Mouse (Mus musculus) heart, embryonic 15.5 days (tissue): ENCODE measurements around the gene Slc15a2. TPM values are rescaled to one million over a fixed set of nuclear protein-coding genes. Genes with fewer than 3 reads are reported as not detected.

Experiments used
- ATAC-seq: fragments of 200-750 bp; cut with Nextera tagmentation; replicated peaks from 2 replicates; pipeline ENCODE4 v1.8.0; 2017; ENCODE audit warnings: low read depth, moderate TSS enrichment; ENCODE audit not compliant: insufficient number of reproducible peaks, insufficient read depth, low FRiP score
- H3K27ac ChIP-seq: fragments of 300-500 bp; sonication (generic); 2 replicates; pipeline ENCODE4 v1.5.1; 2015; ENCODE audit warnings: mild to moderate bottlenecking, inconsistent platforms
- H3K27me3 ChIP-seq: fragments of 300-500 bp; sonication (generic); 2 replicates; pipeline ENCODE4 v1.6.1; 2015; ENCODE audit warnings: inconsistent platforms
- H3K36me3 ChIP-seq: fragments of 300-500 bp; sonication (generic); 2 replicates; pipeline ENCODE4 v1.6.1; 2015; ENCODE audit warnings: mild to moderate bottlenecking, inconsistent platforms
- H3K4me1 ChIP-seq: fragments of 300-500 bp; sonication (generic); replicated peaks from 2 replicates; pipeline ENCODE4 v1.6.1; 2015; ENCODE audit warnings: inconsistent platforms
- H3K4me2 ChIP-seq: fragments of 300-500 bp; sonication (generic); 2 replicates; pipeline ENCODE4 v1.6.1; 2015; ENCODE audit warnings: inconsistent platforms, mild to moderate bottlenecking, moderate library complexity
- H3K4me3 ChIP-seq: fragments of 300-500 bp; sonication (generic); 2 replicates; pipeline ENCODE4 v1.5.1; 2015; ENCODE audit warnings: mild to moderate bottlenecking, inconsistent platforms
- H3K9ac ChIP-seq: fragments of 300-500 bp; sonication (generic); 2 replicates; pipeline ENCODE4 v1.6.1; 2015; ENCODE audit warnings: mild to moderate bottlenecking, inconsistent platforms
- H3K9me3 ChIP-seq: fragments of 300-500 bp; sonication (generic); replicated peaks from 2 replicates; pipeline ENCODE4 v1.6.1; 2016; ENCODE audit warnings: inconsistent platforms
- WGBS: fragments of 180-500 bp; shearing (Covaris S2); methylation state at CpG from one replicate; pipeline ENCODE4 v1.1.7; 2015; ENCODE audit warnings: mixed read lengths; 5-methylcytosine and 5-hydroxymethylcytosine counted together
- polyA plus RNA-seq: library from polyadenylated mRNA; unstranded; fragments of >200 nt; fragmentation: Nextera tagmentation; extraction: Ambion mirVana; gene quantifications from 2 replicates; pipeline ENCODE4 v1.2.1, GENCODE M21; 2015

Gene Slc15a2
- polyA plus RNA-seq, 1 experiment from 2014 or later = 2.2 TPM

GRCm38 (mm10) chr16:36720194-36721055 is 64.3 kb downstream of the Slc15a2 start:
- H3K4me2 ChIP-seq = no peak overlapping the region
- H3K9me3 ChIP-seq = no peaks in the 10 kb centered on the region
- H3K27me3 ChIP-seq = peaks cover 8% of the 10 kb centered on the region; the same call in 1 of the 2 replicates
- H3K4me3 ChIP-seq = no peak overlapping the region
- H3K4me1 ChIP-seq = no peaks in the 10 kb centered on the region
- H3K36me3 ChIP-seq = no peaks in the 10 kb centered on the region
- no peak for ATAC-seq
- 62% methylated on average over 13 of the region's 13 CpGs for WGBS
- H3K9ac ChIP-seq = no peak overlapping the region
- H3K27ac ChIP-seq = no peak overlapping the region

DNA sequence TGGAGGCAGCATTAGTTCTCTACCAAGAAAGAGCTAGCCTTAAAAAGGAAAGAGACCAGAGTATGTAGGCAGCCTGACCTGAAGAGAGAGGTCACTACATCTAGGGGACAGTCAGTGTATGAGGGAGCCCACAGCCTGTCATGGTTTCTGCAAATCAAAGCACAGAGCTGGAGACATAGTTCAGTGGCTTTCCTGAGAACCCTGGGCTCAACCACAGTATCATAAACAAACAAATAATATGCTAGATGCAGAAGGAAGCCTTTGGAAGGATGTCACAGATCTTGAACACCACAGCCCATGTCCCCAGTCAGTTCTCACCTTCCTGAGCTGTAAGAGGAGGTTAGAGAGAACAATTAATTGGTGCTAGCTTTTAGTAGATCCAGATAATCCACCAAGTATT is 66.1 kb downstream of the Slc15a2 start:
- Histone ChIP-seq H3K9ac (no peak overlapping the region), H3K4me2 (no peak overlapping the region), H3K4me1 (no peaks in the 10 kb centered on the region), H3K27me3 (peaks cover 8% of the 10 kb centered on the region; the same call in 1 of the 2 replicates), H3K27ac (no peak overlapping the region), H3K4me3 (no peak overlapping the region), H3K36me3 (no peaks in the 10 kb centered on the region), H3K9me3 (no peaks in the 10 kb centered on the region)
- no peak for ATAC-seq

DNA sequence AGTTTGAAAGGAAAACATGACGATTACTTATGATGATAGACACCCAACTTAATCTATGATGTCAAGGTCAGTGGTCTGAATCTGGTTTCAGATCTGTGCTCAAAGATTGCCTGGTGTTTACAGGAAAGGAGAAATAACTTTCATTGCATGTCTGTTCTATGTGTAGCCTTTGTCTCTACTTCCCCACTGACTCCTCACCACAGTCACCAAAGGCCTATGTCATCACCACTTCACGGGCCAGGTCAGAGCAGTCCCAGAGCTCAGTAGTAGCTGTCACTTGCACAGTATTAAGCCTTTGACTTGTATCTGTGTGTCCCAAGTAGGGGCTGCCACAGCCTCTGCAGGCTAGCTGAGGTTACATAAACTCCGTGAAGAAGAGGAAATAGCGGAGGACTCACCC is 67.3 kb downstream of the Slc15a2 start:
- Histone ChIP-seq H3K9ac (no peak overlapping the region), H3K27ac (no peak overlapping the region), H3K9me3 (no peaks in the 10 kb centered on the region), H3K4me2 (no peak overlapping the region), H3K4me1 (no peaks in the 10 kb centered on the region), H3K27me3 (peaks cover 8% of the 10 kb centered on the region; the same call in 1 of the 2 replicates), H3K36me3 (no peaks in the 10 kb centered on the region), H3K4me3 (no peak overlapping the region)
- no peak for ATAC-seq
- WGBS = 74% methylated on average over 4 of the region's 4 CpGs

- no peaks in the 10 kb centered on the region for H3K36me3 ChIP-seq
- H3K4me1 ChIP-seq = no peaks in the 10 kb centered on the region
- no peaks in the 10 kb centered on the region for H3K9me3 ChIP-seq
- ATAC-seq = no peak
- H3K4me3 ChIP-seq = no peak overlapping the region
- no peaks in the 10 kb centered on the region for H3K27me3 ChIP-seq
- no peak overlapping the region for H3K4me2 ChIP-seq
- H3K27ac ChIP-seq = no peak overlapping the region
- WGBS = 72% methylated on average over 12 of the region's 12 CpGs
- H3K9ac ChIP-seq = no peak overlapping the region
Measured at GRCm38 (mm10) chr16:36711760-36712159, 73.0 kb downstream of the Slc15a2 start.

- Histone ChIP-seq H3K27me3 (no peaks in the 10 kb centered on the region), H3K4me1 (no peaks in the 10 kb centered on the region), H3K27ac (no peak overlapping the region), H3K36me3 (no peaks in the 10 kb centered on the region), H3K4me3 (no peak overlapping the region), H3K9me3 (no peaks in the 10 kb centered on the region), H3K4me2 (no peak overlapping the region), H3K9ac (no peak overlapping the region)
- WGBS = 86% methylated on average over 2 of the region's 2 CpGs
- no peak for ATAC-seq
Measured at GRCm38 (mm10) chr16:36710794-36711193, 74.0 kb downstream of the Slc15a2 start.

DNA sequence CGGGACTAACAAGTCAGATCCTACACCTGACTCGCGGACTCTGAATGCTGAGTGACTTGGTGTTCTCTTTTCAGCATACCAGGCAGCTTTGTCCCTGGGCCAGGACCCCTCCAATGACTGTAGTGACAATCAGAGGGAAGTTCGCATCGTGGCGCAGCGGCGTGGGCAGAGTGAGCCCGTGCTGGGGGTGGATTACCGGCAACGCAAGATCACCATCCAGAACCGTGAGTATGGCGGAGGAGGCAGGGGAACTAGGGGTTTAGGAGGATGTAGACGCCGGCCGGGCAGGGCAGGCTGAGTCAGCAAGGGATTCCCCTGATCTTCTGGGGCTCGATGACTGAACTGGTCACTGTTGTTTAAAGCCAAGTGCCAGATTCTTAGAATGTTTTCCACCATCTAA is 75.4 kb downstream of the Slc15a2 start:
- 87% methylated on average over 17 of the region's 17 CpGs for WGBS
- Histone ChIP-seq H3K9me3 (no peaks in the 10 kb centered on the region), H3K4me1 (no peaks in the 10 kb centered on the region), H3K4me2 (no peak overlapping the region), H3K4me3 (no peak overlapping the region), H3K36me3 (no peaks in the 10 kb centered on the region), H3K27ac (no peak overlapping the region), H3K27me3 (no peaks in the 10 kb centered on the region), H3K9ac (no peak overlapping the region)
- no peak for ATAC-seq

GRCm38 (mm10) chr16:36708751-36709150 is 76.0 kb downstream of the Slc15a2 start:
- Histone ChIP-seq H3K27ac (no peak overlapping the region), H3K27me3 (no peaks in the 10 kb centered on the region), H3K4me3 (no peak overlapping the region), H3K36me3 (no peaks in the 10 kb centered on the region), H3K4me1 (no peaks in the 10 kb centered on the region), H3K9me3 (no peaks in the 10 kb centered on the region), H3K9ac (no peak overlapping the region), H3K4me2 (no peak overlapping the region)
- ATAC-seq = no peak
- 71% methylated on average over 7 of the region's 7 CpGs for WGBS

DNA sequence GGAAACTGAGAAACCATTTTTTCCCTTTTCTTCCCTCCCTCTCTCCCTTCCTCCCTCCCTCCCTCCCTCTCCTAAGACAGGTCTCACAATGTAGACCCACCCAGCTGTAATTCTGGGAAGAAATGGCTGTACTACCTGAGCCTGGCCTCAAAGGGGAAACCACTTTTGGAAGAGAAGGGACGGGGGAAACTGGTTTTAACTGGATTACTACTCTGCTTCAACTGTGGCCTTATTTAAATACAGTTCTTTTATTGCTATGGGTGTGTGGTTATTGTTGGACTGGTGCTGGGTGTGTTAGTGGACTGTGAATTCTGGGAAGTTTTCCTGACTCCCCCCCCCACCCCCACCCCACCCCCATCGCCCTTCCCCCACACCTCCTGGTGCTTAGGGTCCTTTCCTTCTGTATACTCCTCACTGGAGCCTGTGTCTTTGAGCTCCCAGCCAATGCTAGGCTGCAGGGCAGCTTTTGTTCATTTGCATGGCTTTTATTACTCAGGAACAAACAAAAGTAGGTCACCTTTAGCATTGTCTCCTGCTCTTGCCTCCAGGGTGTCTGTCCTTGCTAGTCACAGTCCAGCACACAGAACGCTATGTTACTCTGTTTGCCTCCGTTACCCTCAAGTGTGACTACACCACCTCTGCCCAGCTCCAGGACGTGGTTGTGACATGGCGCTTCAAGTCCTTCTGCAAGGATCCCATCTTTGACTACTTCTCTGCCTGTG is 76.9 kb downstream of the Slc15a2 start:
- Histone ChIP-seq H3K27ac (no peak overlapping the region), H3K36me3 (no peaks in the 10 kb centered on the region), H3K4me2 (no peak overlapping the region), H3K9me3 (no peaks in the 10 kb centered on the region), H3K9ac (no peak overlapping the region), H3K4me1 (no peaks in the 10 kb centered on the region), H3K4me3 (no peak overlapping the region), H3K27me3 (no peaks in the 10 kb centered on the region)
- WGBS = 68% methylated on average over 6 of the region's 6 CpGs
- no peak for ATAC-seq

DNA sequence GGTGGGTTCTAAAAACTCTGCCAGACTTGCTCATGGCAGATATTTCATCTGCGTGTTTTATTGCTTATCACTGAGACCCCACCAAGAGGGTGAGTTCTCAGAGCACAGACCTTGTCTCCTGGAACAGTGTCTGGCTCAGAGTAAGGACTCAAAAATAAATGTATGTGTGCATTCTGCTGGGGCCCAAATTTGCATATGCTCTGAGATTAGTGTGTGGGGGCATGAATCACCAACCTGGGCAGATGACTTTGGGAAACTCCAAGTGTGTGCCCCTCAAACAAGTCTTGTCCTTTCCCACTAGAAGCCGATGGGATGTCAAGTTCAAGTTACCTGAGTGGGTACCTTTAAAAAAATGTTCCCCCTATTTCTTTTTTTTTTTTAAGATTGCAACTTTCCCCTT is 84.3 kb downstream of the Slc15a2 start:
- Histone ChIP-seq H3K4me1 (no peaks in the 10 kb centered on the region), H3K9me3 (no peaks in the 10 kb centered on the region), H3K27ac (no peak overlapping the region), H3K4me3 (no peak overlapping the region), H3K27me3 (no peaks in the 10 kb centered on the region), H3K9ac (no peak overlapping the region), H3K4me2 (no peak overlapping the region), H3K36me3 (no peaks in the 10 kb centered on the region)
- WGBS = 81% methylated on average over 2 of the region's 2 CpGs
- ATAC-seq = no peak
